Mouse (Mus musculus) left cerebral cortex, postnatal 36 days (tissue): ENCODE results near the gene Macrod2. TPM values are rescaled to one million over a fixed set of nuclear protein-coding genes. Genes with fewer than 3 reads are reported as not detected.
A peak's percentile ranks its signal among the peaks of the same experiment; 100 is the strongest.

Source experiments
- DNase-seq, 2 experiments: peaks; one replicate each; pipeline ENCODE4 v3.0.0; 2021 to 2022; ENCODE audit warnings: low spot score in 2 of 2, mixed read lengths in 1 of 2
- intact Hi-C: fragments of 180-260 bp; cut with DNase I; formaldehyde crosslinking; loops from one replicate; pipeline ENCODE4 v1.15.1; 2025
- total RNA-seq, 2 experiments: library from RNA; stranded (reverse); gene quantifications; 2 replicates each; pipeline ENCODE4 v1.2.3; 2021

The Macrod2 gene
- total RNA-seq, 2 experiments from 2014 or later = 47.2 to 55.6 TPM

DNA sequence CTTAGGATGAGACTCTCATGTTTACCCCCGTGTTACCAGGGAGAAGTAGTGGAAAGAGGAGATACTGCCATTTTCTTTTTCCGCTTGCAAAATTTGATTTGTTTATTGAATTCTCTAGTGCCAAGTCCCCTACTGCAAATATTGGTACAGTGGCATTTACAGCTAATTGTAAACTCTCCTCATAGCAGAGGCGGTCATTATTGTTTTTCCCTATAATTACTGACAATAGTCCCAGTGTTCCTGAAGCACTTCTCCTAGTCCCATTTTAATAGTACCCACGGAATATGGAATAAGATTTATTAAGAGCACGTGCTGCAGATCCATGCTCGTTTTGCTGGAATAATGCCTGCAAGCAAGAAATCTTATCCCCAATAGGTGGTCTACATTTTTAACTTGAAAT lies 1518.8 kb downstream of the Macrod2 start:
- intact Hi-C loops = no loop called here
- no peak for DNase-seq

DNA sequence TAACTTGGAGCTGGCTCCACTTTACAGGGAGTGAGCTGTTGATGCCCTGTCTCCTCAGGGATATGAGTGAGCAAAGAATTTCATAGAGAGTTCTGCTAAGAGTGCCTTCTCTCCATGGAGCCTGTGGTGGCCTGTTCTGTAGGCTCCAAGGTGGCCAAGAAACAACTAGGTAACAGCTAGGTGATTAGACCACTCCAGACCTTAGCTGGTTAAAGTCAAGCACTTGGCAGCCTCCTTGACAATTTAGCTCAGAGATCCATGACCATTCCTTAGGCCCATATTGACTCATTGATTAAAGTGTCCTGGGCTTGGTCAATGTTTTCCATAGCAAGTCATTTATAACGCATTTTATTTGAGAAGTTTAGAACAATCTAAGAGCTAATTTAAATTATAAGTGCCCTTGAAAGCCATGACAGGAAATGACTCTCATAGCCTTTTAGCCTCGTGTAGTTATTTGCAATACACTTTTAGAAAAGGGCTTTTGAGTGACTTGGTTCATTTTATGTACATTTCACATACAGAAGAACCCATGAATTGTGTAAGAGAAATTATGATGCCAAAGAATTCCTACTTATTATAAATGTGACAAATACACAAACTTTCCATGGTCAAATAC lies 1525.4 kb downstream of the Macrod2 start:
- no peak for DNase-seq
- intact Hi-C loops = no loop called here

DNA sequence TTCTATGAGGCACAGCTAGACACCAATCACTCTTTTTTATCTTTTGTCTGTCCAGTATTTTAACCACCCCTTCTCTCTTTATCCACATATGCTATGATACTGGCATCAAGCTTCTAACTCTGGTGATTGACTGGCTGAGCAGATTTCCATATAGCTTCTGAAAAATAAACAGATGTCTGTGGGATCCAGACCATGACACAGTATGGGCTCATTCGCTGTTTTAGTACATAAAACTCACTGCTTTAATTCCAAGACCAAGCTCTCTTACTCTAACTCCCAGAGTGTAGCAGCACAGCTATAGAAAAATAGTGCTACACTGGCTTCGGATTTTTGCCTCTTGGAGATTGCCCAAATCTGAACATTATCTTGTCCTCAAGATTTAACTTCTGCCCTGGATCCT lies 1540.0 kb downstream of the Macrod2 start:
- DNase-seq = no peak

DNA sequence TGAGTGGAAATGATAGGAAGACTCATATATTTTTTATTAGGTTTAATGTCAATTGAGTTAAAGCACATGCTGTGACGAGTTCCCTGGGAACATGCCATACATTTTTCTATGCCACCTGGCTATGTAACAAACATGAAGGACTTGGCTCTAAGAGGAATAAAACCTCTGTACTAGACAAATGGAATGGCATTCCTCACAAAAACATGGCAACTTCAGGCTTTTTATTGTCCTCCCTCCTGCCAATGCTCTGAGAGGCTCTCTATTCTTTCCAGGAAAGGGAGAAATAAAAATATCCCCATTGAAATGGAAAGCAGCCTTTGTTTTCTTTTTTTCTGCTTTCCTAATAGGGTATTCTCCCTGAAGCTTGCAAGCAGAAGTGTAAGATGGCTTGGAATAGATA lies 1559.7 kb downstream of the Macrod2 start:
- no peak for DNase-seq
- intact Hi-C loops = no loop called here

More for the DNA sequence above, 1540.0 kb downstream of the Macrod2 start:
- intact Hi-C loops = no loop called here

DNA sequence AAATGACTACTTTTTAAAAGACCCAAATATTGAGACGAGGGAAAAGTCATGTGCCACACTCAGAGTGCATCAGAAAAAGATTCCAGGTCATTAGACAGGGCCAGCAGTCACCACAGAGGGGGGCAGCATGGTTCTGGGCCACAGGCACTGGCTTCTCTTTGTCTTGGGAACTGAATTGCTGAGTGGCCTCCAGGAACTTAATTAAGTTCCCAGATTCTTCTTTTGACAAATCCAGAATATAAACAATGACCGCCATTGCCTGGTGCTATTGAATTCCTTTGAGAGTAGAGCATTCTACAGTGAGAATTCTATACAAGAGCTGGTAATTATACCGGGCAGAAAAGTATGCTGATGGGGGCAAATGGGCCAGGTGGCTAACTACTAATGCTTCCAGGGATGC lies 1560.1 kb downstream of the Macrod2 start:
- no peak for DNase-seq
- intact Hi-C loops = no loop called here

DNA sequence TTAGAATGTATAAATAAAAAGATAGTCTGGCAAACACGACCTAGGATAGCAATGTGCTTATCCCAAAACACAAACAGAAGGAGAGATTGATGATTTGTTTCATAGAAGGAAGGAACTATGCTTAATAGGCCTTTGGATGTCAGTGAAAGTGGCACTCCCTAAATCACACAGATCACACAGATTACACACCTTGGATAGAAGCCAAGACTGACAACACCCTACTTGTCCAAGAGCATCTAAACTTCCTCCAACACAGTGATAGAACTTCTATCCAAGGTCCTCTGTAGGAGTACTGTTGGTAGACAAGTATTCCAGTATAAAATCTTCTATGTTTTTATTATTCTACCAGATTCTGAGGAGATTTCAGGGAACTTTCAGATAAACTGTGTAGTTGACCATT lies 1567.8 kb downstream of the Macrod2 start:
- DNase-seq = no peak
- intact Hi-C loops = no loop called here

DNA sequence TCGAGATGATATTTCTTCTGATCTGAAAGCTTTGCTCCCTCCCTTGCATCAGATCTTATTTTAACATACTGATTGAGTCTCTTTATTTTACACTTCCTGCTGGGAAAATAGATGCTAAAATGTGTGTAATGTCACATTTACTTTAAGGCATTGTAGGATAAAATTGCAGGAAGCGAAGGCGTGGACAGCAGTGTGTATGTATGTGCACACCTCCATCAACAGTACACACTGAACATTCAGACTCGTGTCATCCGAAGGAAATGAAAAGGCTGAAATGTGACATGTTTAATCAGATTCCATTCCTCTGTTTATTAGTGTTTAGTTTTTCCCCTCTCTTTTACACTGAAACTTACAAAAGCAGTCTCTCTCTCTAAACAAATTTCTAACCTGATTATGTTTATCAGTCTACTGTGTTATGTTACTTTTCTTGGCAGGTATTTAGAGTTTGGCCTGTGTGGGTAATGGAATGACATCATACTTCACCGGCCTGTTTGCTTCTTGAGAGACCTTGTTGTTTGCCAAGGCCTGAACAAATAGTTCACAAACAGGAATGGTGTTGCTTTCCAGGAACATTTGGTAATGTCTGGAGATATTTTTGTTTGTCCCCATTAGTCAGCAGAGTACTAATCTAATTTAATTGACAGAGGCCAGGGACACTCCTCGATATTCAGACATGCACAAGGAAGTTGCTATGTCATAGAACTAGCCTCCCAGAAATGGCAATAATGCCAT lies 1588.7 kb downstream of the Macrod2 start:
- intact Hi-C loops = no loop called here

DNA sequence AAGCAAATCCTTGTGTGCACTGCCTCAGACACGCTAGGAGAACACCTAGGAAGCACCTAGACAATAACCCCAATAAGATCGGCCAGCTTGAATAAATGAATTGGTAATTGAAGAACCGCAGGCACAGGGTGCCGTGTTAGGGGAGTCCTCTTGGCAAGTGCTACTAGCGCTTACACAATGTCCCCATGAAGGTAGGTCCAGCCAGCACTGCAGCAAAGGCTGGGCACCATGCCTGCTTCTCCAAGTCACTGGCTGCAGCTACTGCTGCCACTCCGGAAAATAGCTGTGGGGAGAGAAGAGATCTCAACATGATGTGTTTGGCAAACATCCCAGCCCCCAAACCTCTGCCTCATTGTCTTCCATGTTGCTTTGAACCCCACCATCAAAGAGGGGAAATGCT lies 1603.8 kb downstream of the Macrod2 start:
- intact Hi-C loops = no loop called here
- peak; percentile 23 to 36 for DNase-seq

More for the DNA sequence above, 1588.7 kb downstream of the Macrod2 start:
- no peak for DNase-seq

DNA sequence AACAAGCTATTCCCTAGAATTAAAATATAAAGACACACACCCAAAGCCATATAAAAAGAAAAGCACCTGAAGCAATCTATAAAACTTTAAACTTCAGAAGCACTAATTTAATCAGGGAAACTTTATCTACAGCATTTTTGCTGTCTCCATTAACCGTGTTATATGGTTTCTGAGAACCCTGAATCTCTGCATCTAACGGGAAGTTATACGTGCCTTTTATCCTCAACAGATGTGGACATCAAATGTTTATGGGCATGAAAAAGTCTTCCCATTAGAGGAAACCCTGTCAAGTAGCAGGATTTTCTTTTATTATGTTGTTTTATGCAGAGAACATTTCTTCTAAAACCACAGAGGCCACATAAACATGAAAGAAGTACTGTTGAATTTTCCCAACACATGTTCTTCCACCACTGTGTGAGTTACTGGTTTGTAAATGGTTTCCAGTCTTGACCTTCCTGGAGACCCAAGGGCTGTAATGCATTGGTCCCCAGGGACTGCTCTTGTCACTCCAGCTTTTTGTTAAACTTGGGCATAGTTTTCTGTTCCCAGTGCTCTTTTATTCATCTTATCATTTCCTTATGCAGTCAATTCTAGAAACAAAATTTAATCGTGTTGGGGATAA lies 1629.5 kb downstream of the Macrod2 start:
- DNase-seq = no peak
- intact Hi-C loops = no loop called here

DNA sequence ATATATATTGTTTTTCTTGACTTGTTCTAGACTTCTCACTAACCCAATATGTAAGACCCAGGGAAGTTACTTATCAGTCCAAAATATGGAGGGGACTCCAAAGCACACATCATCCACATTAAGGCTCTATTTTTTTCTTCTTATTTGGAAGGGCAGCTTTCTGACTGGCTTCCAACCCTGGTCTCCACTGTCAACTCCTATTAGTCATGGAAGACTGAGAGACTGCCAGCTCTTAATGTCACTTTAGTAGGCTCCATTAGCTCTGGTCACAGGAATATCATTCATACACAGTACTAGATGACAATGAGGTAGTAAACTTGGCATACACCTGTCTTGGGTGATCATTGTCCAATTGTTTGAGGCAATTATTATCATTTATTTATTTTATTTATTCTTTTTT lies 1631.6 kb downstream of the Macrod2 start:
- no peak for DNase-seq
- intact Hi-C loops = no loop called here

DNA sequence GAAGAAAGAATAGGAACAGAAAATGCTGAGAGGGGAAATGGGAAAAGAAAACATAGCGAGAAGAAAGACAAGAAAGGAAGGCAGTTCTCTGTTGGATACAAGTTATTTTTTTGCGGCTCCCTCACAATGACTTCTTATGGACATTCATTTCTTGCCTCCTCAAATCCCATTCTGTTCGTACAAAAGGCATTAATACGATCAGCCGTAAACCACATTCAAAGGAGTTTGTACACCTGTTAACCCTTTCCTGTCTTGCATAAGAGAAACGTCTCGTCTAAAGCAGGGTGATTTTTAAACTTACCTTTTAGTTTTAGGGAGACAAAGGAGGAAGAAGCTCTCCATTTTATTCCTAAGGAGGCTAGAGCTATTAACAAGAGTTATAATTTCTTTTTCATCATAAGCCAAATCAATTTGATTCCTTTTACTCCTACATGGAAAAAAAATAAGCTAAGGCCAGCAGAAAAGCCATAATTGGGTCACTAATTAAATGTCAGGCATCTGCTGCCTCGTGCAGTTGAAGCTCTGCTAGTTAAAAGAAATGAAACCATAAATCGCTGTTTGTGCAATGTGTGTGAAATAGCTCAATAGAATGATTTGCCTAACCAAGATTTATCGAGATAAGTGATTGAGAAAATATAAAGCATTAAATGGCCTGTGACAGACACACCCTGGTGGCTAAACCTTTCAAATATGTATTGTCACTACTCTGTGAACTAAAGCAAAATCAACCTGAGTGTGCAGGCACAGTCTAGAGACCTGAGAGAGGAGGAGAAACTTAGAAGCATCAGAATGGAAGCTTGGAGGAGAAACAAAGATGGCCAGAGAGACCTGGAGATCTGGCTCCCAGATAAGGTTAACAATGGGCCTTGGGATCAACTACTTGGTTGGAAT lies 1635.9 kb downstream of the Macrod2 start:
- no peak for DNase-seq
- intact Hi-C loops = no loop called here

DNA sequence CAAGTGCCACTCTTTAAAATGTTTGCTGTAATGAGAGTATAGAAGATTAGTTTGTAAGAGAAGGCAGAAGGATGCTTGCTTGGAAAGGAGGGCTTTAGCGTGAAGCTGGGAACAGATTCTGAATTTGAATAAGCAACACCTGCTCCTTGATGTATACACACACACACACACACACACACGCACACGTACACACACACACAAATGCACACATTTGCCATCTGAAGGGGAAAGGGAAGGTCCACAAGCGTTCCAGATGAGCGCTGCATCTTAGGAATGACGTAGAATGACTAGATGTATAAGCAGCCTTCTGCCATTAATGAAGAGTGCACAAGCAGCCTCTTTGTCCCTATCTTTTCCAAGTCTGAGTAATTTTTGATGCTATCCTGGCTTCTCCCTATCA lies 1660.5 kb downstream of the Macrod2 start:
- intact Hi-C loops = no loop called here

DNA sequence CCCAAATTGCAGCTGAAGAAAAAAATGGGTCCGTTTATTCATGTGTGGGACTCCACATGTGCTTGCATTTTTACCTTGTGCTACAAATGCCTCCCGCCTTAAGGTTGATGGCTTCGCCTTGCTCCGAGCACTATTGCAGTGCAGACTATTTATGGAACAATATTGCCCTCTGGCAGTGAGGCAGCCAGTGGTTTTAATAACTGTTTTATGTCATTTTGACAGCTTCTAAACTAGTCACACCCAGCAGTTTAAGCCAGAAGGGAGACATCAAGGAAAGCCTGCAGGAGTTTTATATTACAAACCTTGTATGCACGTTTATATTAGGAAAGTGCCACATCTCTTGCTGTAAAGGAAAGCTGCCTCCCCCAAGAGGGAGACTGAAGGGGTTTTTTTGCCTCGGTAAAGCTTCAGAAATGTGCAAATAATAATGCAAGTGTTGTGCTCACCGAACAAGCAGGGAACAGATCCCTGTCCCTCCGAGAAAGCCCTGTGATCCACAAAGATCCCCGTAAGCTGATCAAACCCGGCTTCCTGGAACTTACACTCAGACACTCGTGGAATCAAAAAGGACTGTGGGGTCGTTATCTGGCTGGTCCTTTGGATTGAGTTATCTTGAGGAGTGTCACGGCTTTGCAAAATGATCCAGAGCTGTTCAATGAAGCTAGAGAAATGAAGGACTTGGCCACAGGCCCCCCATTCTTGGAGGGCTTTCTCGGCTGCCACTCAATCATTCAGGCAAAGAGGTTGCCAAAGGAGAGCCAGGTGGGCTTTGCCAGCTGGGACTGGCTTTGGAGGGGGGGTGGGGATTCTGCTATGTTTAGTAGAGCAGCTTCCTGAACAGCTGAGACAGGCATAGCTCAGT lies 1663.0 kb downstream of the Macrod2 start:
- intact Hi-C loops = no loop called here
- peak in 1 of 2 experiments; percentile 5 for DNase-seq

More for the DNA sequence above, 1660.5 kb downstream of the Macrod2 start:
- DNase-seq = no peak

DNA sequence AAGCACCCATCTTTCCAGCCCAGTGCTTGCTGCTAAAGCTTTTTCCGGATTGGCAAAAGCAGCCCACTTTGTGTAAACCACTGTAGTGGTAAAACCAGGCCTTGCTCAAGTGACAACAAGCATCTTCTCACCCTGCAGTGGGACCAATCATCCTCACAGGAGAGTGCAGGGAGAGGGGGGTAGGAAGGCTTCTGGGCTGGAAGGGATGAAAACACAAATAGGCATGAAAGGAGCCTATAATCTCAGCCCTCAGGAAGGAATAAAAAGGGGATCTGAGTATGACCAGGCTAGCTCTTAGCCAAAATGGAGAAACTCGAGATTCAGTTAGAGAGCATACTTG lies 1663.6 kb downstream of the Macrod2 start:
- intact Hi-C loops = no loop called here
- DNase-seq = no peak

DNA sequence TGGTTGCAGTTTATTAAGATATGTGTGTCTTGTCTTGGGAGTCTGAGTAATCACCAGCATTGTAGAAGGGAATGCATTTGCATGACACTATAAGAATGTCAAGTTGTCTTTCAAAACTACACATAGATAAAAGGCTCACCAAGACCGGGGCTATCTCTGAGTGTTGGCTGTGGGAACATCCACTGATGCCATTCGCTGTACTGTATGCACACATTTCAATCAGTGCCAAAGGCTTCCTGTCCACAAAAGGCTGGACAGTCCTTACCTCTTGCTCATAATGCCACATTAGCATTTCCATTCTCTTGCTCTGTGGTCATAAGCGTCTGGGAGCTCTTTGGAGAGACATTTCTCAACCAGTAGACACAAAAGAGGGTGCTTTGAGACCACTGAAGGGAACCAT lies 1713.8 kb downstream of the Macrod2 start:
- intact Hi-C loops = no loop called here
- DNase-seq = no peak

DNA sequence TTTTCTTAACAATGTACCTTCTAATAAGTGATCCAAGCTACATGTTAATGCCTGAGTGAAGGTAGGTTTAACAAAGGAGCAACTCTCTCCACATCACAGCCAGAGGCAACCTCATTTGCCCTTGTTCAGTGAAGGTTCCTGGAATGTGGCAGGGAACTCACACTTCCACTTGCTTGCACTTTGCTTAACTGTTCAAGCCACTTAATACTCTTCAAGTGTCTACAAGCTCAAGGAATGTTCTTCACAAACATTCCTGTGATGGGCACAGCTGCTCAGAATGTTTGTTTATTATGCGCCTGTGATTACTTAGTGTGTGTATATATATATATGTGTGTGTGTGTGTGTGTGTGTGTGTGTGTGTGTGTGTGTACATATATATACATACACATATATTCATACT lies 1721.5 kb downstream of the Macrod2 start:
- DNase-seq = no peak
- intact Hi-C loops = no loop called here

DNA sequence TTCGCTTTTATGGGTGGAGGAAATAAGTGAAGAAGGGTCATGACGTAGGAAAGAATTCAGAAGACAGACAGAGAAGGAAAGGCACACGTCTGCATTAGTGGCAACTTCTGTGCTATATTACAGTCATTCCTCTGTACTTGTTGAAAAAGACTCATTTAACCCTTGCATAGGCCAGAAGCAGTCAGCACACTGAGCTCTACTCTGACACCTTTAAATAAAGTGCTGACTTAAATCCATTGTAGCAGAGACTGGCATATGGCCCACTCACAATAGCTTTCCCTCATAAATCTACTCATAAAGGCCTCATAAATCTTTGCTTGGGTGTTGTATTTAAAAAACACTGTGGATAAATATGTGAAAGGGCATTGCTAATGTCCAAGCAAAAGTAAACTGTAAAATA lies 1733.0 kb downstream of the Macrod2 start:
- intact Hi-C loops = no loop called here
- no peak for DNase-seq

DNA sequence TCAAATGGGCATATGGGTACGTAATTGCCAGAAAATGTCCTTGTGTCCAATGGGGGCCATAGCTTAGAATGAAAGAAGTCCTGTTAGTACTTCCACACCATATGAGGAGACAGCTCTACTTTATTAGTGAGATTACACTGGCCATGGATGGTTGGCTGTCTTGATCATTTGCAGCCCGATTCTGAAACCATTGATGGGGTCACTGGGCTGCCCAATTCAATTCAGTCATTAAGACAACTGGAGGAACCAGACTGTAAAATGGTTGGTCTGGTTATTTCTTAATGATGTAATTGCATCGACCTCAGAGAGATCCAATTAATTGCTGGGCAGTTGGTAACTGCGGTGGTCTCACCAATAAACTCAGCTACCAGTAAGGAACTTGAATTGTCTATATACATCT lies 1734.1 kb downstream of the Macrod2 start:
- intact Hi-C loops = no loop called here
- DNase-seq = no peak

DNA sequence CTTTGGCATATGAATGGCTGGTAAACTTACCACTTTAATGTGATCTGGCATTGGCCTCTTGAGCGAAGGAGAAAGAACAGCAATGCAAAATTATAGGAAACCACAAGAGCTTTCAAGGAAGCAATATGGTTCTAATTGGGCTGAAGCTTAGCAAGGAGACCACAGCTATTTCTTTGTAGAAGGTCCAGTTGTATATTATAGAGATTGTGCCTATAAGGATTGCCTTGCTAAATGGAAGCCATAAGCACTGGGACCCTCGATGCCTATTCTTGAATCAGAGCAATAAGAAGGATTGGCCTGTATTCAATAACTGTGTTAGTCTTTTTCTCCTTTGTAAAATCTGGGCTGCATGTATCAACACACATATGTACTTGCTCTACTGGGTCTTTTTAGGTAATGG lies 1754.2 kb downstream of the Macrod2 start:
- intact Hi-C loops = no loop called here
- no peak for DNase-seq
